Comparison of ENCODE assay signal across 7 mouse cellular contexts in genomic region chr17:87050469-87051175, GRCm38 (mm10). TPM values are rescaled to one million over a fixed set of nuclear protein-coding genes. Genes with fewer than 3 reads are reported as not detected.
DNase-seq lines count a peak whose midpoint lies in the region; ATAC-seq and TF ChIP-seq lines count a peak whose summit lies in the region.

No protein-coding gene starts in this region.

- 0 out of 2 replicates have a peak, but pooled peaks have one; percentile 27 for ATAC-seq in heart, postnatal 0 days (ENCODE audit: insufficient read depth, low read depth)
- ATAC-seq in lung, embryonic 16.5 days (ENCODE audit: low read depth) = peak; percentile 70
- no peak for ATAC-seq in activated CD4-positive, CD25-positive, alpha-beta regulatory T cell, adult 4 months

- no peak overlapping the region for H3K27ac ChIP-seq in heart, postnatal 0 days (ENCODE audit: low read depth)
- no peak overlapping the region for H3K27ac ChIP-seq in lung, embryonic 16.5 days (ENCODE audit: low read length)

- H3K4me3 ChIP-seq in heart, postnatal 0 days (ENCODE audit: low read depth, low read length) = no peak overlapping the region
- H3K4me3 ChIP-seq in lung, embryonic 16.5 days (ENCODE audit: low read length) = no peak overlapping the region

- H3K4me1 ChIP-seq in heart, postnatal 0 days (ENCODE audit: control insufficient read depth, insufficient read depth) = peaks cover 8% of the 10 kb centered on the region
- peaks cover 6% of the 10 kb centered on the region for H3K4me1 ChIP-seq in lung, embryonic 16.5 days (replicated peaks; ENCODE audit: control insufficient read depth, insufficient read depth, low read length)

- H3K4me2 ChIP-seq in heart, postnatal 0 days (ENCODE audit: low read depth, low read length) = no peak overlapping the region
- no peak overlapping the region for H3K4me2 ChIP-seq in lung, embryonic 16.5 days (ENCODE audit: low read depth, low read length)

- no peaks in the 10 kb centered on the region for H3K9me3 ChIP-seq in heart, postnatal 0 days (replicated peaks; ENCODE audit: control insufficient read depth, low read length)
- H3K9me3 ChIP-seq in lung, embryonic 16.5 days (ENCODE audit: control insufficient read depth, low read length) = no peaks in the 10 kb centered on the region

- peak; percentile 46 for DNase-seq in layer of hippocampus, adult 8-10 months (ENCODE audit: low spot score in 2 of 2)
- DNase-seq in layer of hippocampus, adult 11-12 months (ENCODE audit: low spot score) = no peak
- peak; percentile 84 for DNase-seq in brain, embryonic 14.5 days (ENCODE audit: low read depth)
- peak; percentile 18 for DNase-seq in heart, postnatal 0 days (ENCODE audit: low spot score)
- no peak for DNase-seq in yolk sac, embryonic 10.5 days (ENCODE audit: low spot score)

- no peak for TF ChIP-seq POLR2A in brain, embryonic 14.5 days (IDR thresholded peaks at IDR 0.05; ENCODE audit: borderline replicate concordance, extremely low read depth, insufficient read depth, insufficient read length, poor library complexity, severe bottlenecking)

- no peak for TF ChIP-seq EP300 in heart, postnatal 0 days (IDR thresholded peaks at IDR 0.05; ENCODE audit: low read depth)

- H3K36me3 ChIP-seq in heart, postnatal 0 days (replicated peaks; ENCODE audit: control insufficient read depth, insufficient read depth, low read length) = no peaks in the 10 kb centered on the region
- H3K36me3 ChIP-seq in lung, embryonic 16.5 days (ENCODE audit: control insufficient read depth, insufficient read depth, low read length) = no peaks in the 10 kb centered on the region

- no peak overlapping the region for H3K9ac ChIP-seq in heart, postnatal 0 days (replicated peaks; ENCODE audit: low read depth, low read length)
- no peak overlapping the region for H3K9ac ChIP-seq in lung, embryonic 16.5 days (ENCODE audit: low read length)

- no peak for TF ChIP-seq CTCF in brain, embryonic 14.5 days (IDR thresholded peaks at IDR 0.05; ENCODE audit: borderline replicate concordance, extremely low read depth, insufficient read depth, insufficient read length)
- TF ChIP-seq CTCF in heart, postnatal 0 days (IDR thresholded peaks at IDR 0.05; ENCODE audit: low read depth) = no peak

- WGBS in heart, postnatal 0 days = 47% methylated on average over 9 of the region's 9 CpGs
- WGBS in lung, embryonic 16.5 days = 37% methylated on average over 9 of the region's 9 CpGs

- no peaks in the 10 kb centered on the region for H3K27me3 ChIP-seq in heart, postnatal 0 days (ENCODE audit: control insufficient read depth, insufficient read depth, low read length)
- H3K27me3 ChIP-seq in lung, embryonic 16.5 days (ENCODE audit: control insufficient read depth, insufficient read depth, low read depth, low read length) = no peaks in the 10 kb centered on the region

RNA-seq across cellular contexts. Expression of gene Cript, which starts 25.3 kb away (rescaled TPM):
- total RNA-seq in layer of hippocampus, adult 8-10 months (2022) = 10 to 100 TPM; 49.9 to 71.9 (median 56.2) TPM
- 77.1 and 77.5 TPM in 2 replicates for polyA plus RNA-seq in brain, embryonic 14.5 days (2012; rRNA removed)
- total RNA-seq in heart, postnatal 0 days (2014; rRNA removed; ENCODE audit: low replicate concordance) = 34.7 and 40.0 TPM in 2 replicates
- 116 and 124 TPM in 2 replicates for polyA plus RNA-seq in heart, postnatal 0 days (2015; fragmentation: Nextera tagmentation; extraction: Ambion mirVana)
- polyA plus RNA-seq in lung, embryonic 16.5 days (2015; fragmentation: Nextera tagmentation; extraction: Ambion mirVana) = 133 and 138 TPM in 2 replicates
- 100 to 1,000 TPM; 110 to 115 TPM for polyA plus RNA-seq in activated CD4-positive, CD25-positive, alpha-beta regulatory T cell, adult 4 months (2017; shearing (Covaris generic))

RNA-seq across cellular contexts. Expression of gene Pigf, which starts 25.4 kb away (rescaled TPM):
- 10 to 100 TPM; 17.8 to 23.3 (median 19.6) TPM for total RNA-seq in layer of hippocampus, adult 8-10 months (2022)
- polyA plus RNA-seq in brain, embryonic 14.5 days (2012; rRNA removed) = 21.6 and 32.7 TPM in 2 replicates
- 5.0 and 10.1 TPM in 2 replicates for total RNA-seq in heart, postnatal 0 days (2014; rRNA removed; ENCODE audit: low replicate concordance)
- 9.0 and 12.2 TPM in 2 replicates for polyA plus RNA-seq in heart, postnatal 0 days (2015; fragmentation: Nextera tagmentation; extraction: Ambion mirVana)
- polyA plus RNA-seq in lung, embryonic 16.5 days (2015; fragmentation: Nextera tagmentation; extraction: Ambion mirVana) = 30.5 and 31.0 TPM in 2 replicates
- 10 to 100 TPM; 19.5 to 25.3 TPM for polyA plus RNA-seq in activated CD4-positive, CD25-positive, alpha-beta regulatory T cell, adult 4 months (2017; shearing (Covaris generic))

RNA-seq across cellular contexts. Expression of gene Socs5, which starts 56.9 kb away (rescaled TPM):
- total RNA-seq in layer of hippocampus, adult 8-10 months (2022) = 100 to 1,000 TPM in 2 of 4 experiments, 10 to 100 TPM in 2; 96.3 to 116 (median 104) TPM
- polyA plus RNA-seq in brain, embryonic 14.5 days (2012; rRNA removed) = 15.6 and 23.0 TPM in 2 replicates
- total RNA-seq in heart, postnatal 0 days (2014; rRNA removed; ENCODE audit: low replicate concordance) = 11.4 and 17.7 TPM in 2 replicates
- polyA plus RNA-seq in heart, postnatal 0 days (2015; fragmentation: Nextera tagmentation; extraction: Ambion mirVana) = 7.3 and 7.9 TPM in 2 replicates
- polyA plus RNA-seq in lung, embryonic 16.5 days (2015; fragmentation: Nextera tagmentation; extraction: Ambion mirVana) = 10.5 and 11.6 TPM in 2 replicates
- 1 to 10 TPM; 5.7 to 7.9 TPM for polyA plus RNA-seq in activated CD4-positive, CD25-positive, alpha-beta regulatory T cell, adult 4 months (2017; shearing (Covaris generic))

Comparison
In these comparisons a context has a peak if more than half of its experiments do, and no peak if none do; other contexts are left out.
1. DNase-seq: peak in layer of hippocampus, adult 8-10 months (2 of 2), brain, embryonic 14.5 days (single experiment) and heart, postnatal 0 days (single experiment); none in layer of hippocampus, adult 11-12 months (single experiment) and yolk sac, embryonic 10.5 days (single experiment).